Mouse (Mus musculus) embryonic fibroblast, embryonic 13.5 days (primary cell): ENCODE results near the gene Mbnl2.

ENCODE experiments used
- CTCF ChIP-seq: IDR thresholded peaks from 2 replicates; pipeline ENCODE4 v1.5.1; 2011; ENCODE audit warnings: mild to moderate bottlenecking, control low read depth, low read length, moderate library complexity, borderline replicate concordance; ENCODE audit not compliant: insufficient read depth
- POLR2A ChIP-seq: IDR thresholded peaks from 2 replicates; pipeline ENCODE4 v1.6.1; 2011; ENCODE audit warnings: low read depth, mild to moderate bottlenecking, control low read depth, low read length, moderate library complexity

- no peak for TF ChIP-seq CTCF
- TF ChIP-seq POLR2A, result no peak
Observed at GRCm38 (mm10) chr14:120466816-120467215, 191.3 kb downstream of the Mbnl2 start.
